Mouse (Mus musculus) heart, embryonic 13.5 days (tissue): ENCODE measurements at regions not wholly inside any gene's neighbourhood (a gene's known extent, or its start where the extent isn't known, plus 50 kb on each side); places are given as distances from the start of the nearest gene placed in this dataset.

ENCODE experiments used
- ATAC-seq: fragments of 200-750 bp; cut with Nextera tagmentation; 2 replicates; pipeline ENCODE4 v1.8.0; 2017; ENCODE audit warnings: moderate TSS enrichment; ENCODE audit not compliant: insufficient number of reproducible peaks, low FRiP score, low TSS enrichment; ENCODE audit errors: extremely low read depth
- H3K27ac ChIP-seq: fragments of 300-500 bp; sonication (generic); replicated peaks from 2 replicates; pipeline ENCODE4 v1.5.1; 2015; ENCODE audit warnings: moderate library complexity, mild to moderate bottlenecking, inconsistent platforms
- H3K27me3 ChIP-seq: fragments of 300-500 bp; sonication (generic); replicated peaks from 2 replicates; pipeline ENCODE4 v1.6.1; 2015; ENCODE audit warnings: mild to moderate bottlenecking, inconsistent platforms
- H3K36me3 ChIP-seq: fragments of 300-500 bp; sonication (generic); 2 replicates; pipeline ENCODE4 v1.6.1; 2015; ENCODE audit warnings: mild to moderate bottlenecking, inconsistent platforms
- H3K4me1 ChIP-seq: fragments of 300-500 bp; sonication (generic); 2 replicates; pipeline ENCODE4 v1.6.1; 2015; ENCODE audit warnings: inconsistent platforms
- H3K4me2 ChIP-seq: fragments of 300-500 bp; sonication (generic); 2 replicates; pipeline ENCODE4 v1.6.1; 2015; ENCODE audit warnings: inconsistent platforms, mild to moderate bottlenecking, moderate library complexity
- H3K4me3 ChIP-seq: fragments of 300-500 bp; sonication (generic); 2 replicates; pipeline ENCODE4 v1.5.1; 2015; ENCODE audit warnings: moderate library complexity, mild to moderate bottlenecking, inconsistent platforms
- H3K9ac ChIP-seq: fragments of 300-500 bp; sonication (generic); 2 replicates; pipeline ENCODE4 v1.6.1; 2015; ENCODE audit warnings: inconsistent platforms, mild to moderate bottlenecking, moderate library complexity
- H3K9me3 ChIP-seq: fragments of 300-500 bp; sonication (generic); 2 replicates; pipeline ENCODE4 v1.6.1; 2016; ENCODE audit warnings: inconsistent platforms
- WGBS: fragments of 180-500 bp; shearing (Covaris S2); methylation state at CpG from one replicate; pipeline ENCODE4 v1.1.7; 2015; ENCODE audit warnings: mixed read lengths; 5-methylcytosine and 5-hydroxymethylcytosine counted together

DNA sequence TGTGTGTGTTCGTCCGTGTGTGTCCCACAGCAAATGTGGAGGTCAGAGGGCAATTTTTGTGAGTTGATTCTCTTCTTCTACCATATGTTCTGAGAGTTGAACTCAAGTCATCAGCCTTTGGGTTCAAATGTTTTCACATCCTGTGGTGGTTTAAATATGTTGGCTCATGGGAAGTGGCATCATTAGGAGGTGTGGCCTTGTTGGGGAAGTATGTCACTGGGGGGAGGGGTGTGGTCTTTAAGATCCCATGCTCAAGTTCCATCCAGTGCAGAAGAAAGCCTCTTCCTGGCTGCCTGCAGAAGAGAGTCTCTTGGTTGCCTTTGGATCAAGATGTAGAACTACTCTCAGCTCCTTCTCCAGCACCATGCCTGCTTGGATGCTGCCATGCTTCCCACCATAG lies 78.1 kb downstream of the Cd24a start:
- Histone ChIP-seq H3K27ac (no peak overlapping the region), H3K36me3 (no peaks in the 10 kb centered on the region), H3K4me3 (no peak overlapping the region), H3K4me1 (peaks cover 26% of the 10 kb centered on the region), H3K4me2 (no peak overlapping the region), H3K27me3 (no peaks in the 10 kb centered on the region), H3K9me3 (no peaks in the 10 kb centered on the region), H3K9ac (no peak overlapping the region)
- no peak for ATAC-seq
- WGBS: 65% methylated on average over 2 of the region's 2 CpGs

GRCm38 (mm10) chr10:43657501-43658225 lies 79.6 kb downstream of the Cd24a start:
- no peak for ATAC-seq
- H3K4me1 ChIP-seq: peaks cover 26% of the 10 kb centered on the region
- H3K27me3 ChIP-seq: no peaks in the 10 kb centered on the region
- H3K27ac ChIP-seq: no peak overlapping the region
- no peak overlapping the region for H3K4me2 ChIP-seq
- H3K4me3 ChIP-seq: no peak overlapping the region
- no peak overlapping the region for H3K9ac ChIP-seq
- 58% methylated on average over 8 of the region's 8 CpGs for WGBS
- no peaks in the 10 kb centered on the region for H3K9me3 ChIP-seq
- no peaks in the 10 kb centered on the region for H3K36me3 ChIP-seq

GRCm38 (mm10) chr10:43658226-43658593 lies 80.1 kb downstream of the Cd24a start:
- Histone ChIP-seq H3K36me3 (no peaks in the 10 kb centered on the region), H3K4me1 (peaks cover 26% of the 10 kb centered on the region), H3K9me3 (no peaks in the 10 kb centered on the region), H3K9ac (no peak overlapping the region), H3K4me2 (no peak overlapping the region), H3K27ac (no peak overlapping the region), H3K27me3 (no peaks in the 10 kb centered on the region), H3K4me3 (no peak overlapping the region)
- 65% methylated on average over 1 of the region's 1 CpGs for WGBS
- ATAC-seq: no peak

- no peak overlapping the region for H3K4me2 ChIP-seq
- no peak for ATAC-seq
- 47% methylated on average over 4 of the region's 4 CpGs for WGBS
- no peak overlapping the region for H3K4me3 ChIP-seq
- H3K27ac ChIP-seq: no peak overlapping the region
- no peak overlapping the region for H3K9ac ChIP-seq
- H3K9me3 ChIP-seq: no peaks in the 10 kb centered on the region
- H3K36me3 ChIP-seq: no peaks in the 10 kb centered on the region
- H3K4me1 ChIP-seq: peaks cover 22% of the 10 kb centered on the region
- H3K27me3 ChIP-seq: 0 out of 2 replicates have a peak, but pooled peaks cover 11% of the 10 kb centered on the region
Observed at GRCm38 (mm10) chr10:43664844-43665243, 86.8 kb downstream of the Cd24a start.

GRCm38 (mm10) chr10:43666262-43667085 lies 88.4 kb downstream of the Cd24a start:
- Histone ChIP-seq H3K36me3 (no peaks in the 10 kb centered on the region), H3K27ac (no peak overlapping the region), H3K27me3 (0 out of 2 replicates have a peak, but pooled peaks cover 11% of the 10 kb centered on the region), H3K4me2 (peak overlapping the region; percentile 62), H3K4me3 (peak overlapping the region; percentile 33), H3K4me1 (peaks cover 22% of the 10 kb centered on the region), H3K9me3 (no peaks in the 10 kb centered on the region), H3K9ac (peak overlapping the region; percentile 3; the same call in 1 of the 2 replicates)
- no peak for ATAC-seq
- 62% methylated on average over 9 of the region's 9 CpGs for WGBS

GRCm38 (mm10) chr10:43667086-43667690 lies 89.1 kb downstream of the Cd24a start:
- H3K9me3 ChIP-seq: no peaks in the 10 kb centered on the region
- H3K36me3 ChIP-seq: no peaks in the 10 kb centered on the region
- peaks cover 22% of the 10 kb centered on the region for H3K4me1 ChIP-seq
- peak overlapping the region; percentile 33 for H3K4me3 ChIP-seq
- no peak overlapping the region for H3K27ac ChIP-seq
- no peak for ATAC-seq
- H3K27me3 ChIP-seq: 0 out of 2 replicates have a peak, but pooled peaks cover 11% of the 10 kb centered on the region
- H3K9ac ChIP-seq: peak overlapping the region; percentile 3; the same call in 1 of the 2 replicates
- 51% methylated on average over 25 of the region's 25 CpGs for WGBS
- peak overlapping the region; percentile 62 for H3K4me2 ChIP-seq

GRCm38 (mm10) chr10:43667732-43668247 lies 89.7 kb downstream of the Cd24a start:
- ATAC-seq: no peak
- H3K4me3 ChIP-seq: peak overlapping the region; percentile 33
- H3K4me1 ChIP-seq: peaks cover 22% of the 10 kb centered on the region
- H3K27me3 ChIP-seq: 0 out of 2 replicates have a peak, but pooled peaks cover 11% of the 10 kb centered on the region
- no peak overlapping the region for H3K9ac ChIP-seq
- H3K9me3 ChIP-seq: no peaks in the 10 kb centered on the region
- WGBS: 54% methylated on average over 11 of the region's 11 CpGs
- peak overlapping the region; percentile 62 for H3K4me2 ChIP-seq
- no peaks in the 10 kb centered on the region for H3K36me3 ChIP-seq
- H3K27ac ChIP-seq: no peak overlapping the region

GRCm38 (mm10) chr10:43669471-43669870 lies 91.4 kb downstream of the Cd24a start:
- H3K27ac ChIP-seq: no peak overlapping the region
- ATAC-seq: no peak
- no peaks in the 10 kb centered on the region for H3K9me3 ChIP-seq
- WGBS: 41% methylated on average over 5 of the region's 5 CpGs
- H3K27me3 ChIP-seq: 0 out of 2 replicates have a peak, but pooled peaks cover 11% of the 10 kb centered on the region
- no peak overlapping the region for H3K4me2 ChIP-seq
- no peaks in the 10 kb centered on the region for H3K36me3 ChIP-seq
- H3K4me3 ChIP-seq: no peak overlapping the region
- no peak overlapping the region for H3K9ac ChIP-seq
- H3K4me1 ChIP-seq: peaks cover 22% of the 10 kb centered on the region

DNA sequence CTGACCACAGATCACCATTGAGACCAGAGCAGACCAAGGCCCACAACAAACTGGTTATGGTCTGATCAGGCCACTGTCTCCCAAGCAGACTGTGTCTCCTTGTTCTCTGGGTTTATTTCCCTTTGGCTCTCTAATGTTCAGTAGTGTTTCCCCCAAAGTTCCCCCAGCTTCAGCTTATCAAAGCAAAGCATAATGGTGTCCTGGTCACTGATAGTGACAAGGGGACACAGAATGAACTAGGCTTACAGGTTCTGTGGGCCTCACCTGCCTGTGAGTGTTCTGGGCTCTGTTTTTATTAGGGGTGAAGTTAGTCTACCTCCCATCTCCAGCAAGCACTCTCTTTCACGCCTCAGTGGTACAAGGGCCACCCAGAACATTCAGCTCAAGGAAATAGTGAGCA lies 92.7 kb downstream of the Cd24a start:
- 83% methylated on average over 1 of the region's 1 CpGs for WGBS
- no peak overlapping the region for H3K4me2 ChIP-seq
- no peak for ATAC-seq

DNA sequence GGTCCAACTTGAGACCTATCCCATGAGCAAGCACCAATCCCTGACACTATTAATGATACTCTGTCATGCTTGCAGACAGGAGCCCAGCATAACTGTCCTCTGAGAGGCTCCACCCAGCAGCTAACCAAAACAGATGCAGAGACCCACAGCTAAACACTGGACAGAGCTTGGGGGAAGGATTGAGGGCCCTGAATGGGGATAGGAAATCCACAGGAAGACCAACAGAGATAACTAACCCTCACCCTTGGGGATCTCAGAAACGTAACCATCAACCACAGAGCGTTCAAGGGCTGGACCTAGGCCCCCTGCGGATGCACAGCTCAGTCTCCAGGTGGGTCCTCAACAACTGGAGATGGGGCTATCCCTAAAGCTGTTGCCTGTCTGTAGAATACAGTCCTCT lies 93.7 kb downstream of the Cd24a start:
- no peak overlapping the region for H3K4me3 ChIP-seq
- H3K27me3 ChIP-seq: 0 out of 2 replicates have a peak, but pooled peaks cover 9% of the 10 kb centered on the region
- no peaks in the 10 kb centered on the region for H3K9me3 ChIP-seq
- H3K27ac ChIP-seq: no peak overlapping the region
- ATAC-seq: no peak
- no peak overlapping the region for H3K9ac ChIP-seq
- no peak overlapping the region for H3K4me2 ChIP-seq
- 50% methylated on average over 3 of the region's 3 CpGs for WGBS
- H3K4me1 ChIP-seq: 0 out of 2 replicates have a peak, but pooled peaks cover 5% of the 10 kb centered on the region
- H3K36me3 ChIP-seq: no peaks in the 10 kb centered on the region

More for the DNA sequence above, 92.7 kb downstream of the Cd24a start:
- 0 out of 2 replicates have a peak, but pooled peaks cover 11% of the 10 kb centered on the region for H3K27me3 ChIP-seq
- peaks cover 15% of the 10 kb centered on the region for H3K4me1 ChIP-seq
- H3K4me3 ChIP-seq: no peak overlapping the region
- H3K9me3 ChIP-seq: no peaks in the 10 kb centered on the region
- H3K27ac ChIP-seq: no peak overlapping the region
- H3K9ac ChIP-seq: no peak overlapping the region
- no peaks in the 10 kb centered on the region for H3K36me3 ChIP-seq

- Histone ChIP-seq H3K27ac (no peak overlapping the region), H3K4me2 (no peak overlapping the region), H3K9ac (no peak overlapping the region), H3K27me3 (0 out of 2 replicates have a peak, but pooled peaks cover 3% of the 10 kb centered on the region), H3K4me1 (no peaks in the 10 kb centered on the region), H3K9me3 (no peaks in the 10 kb centered on the region), H3K4me3 (no peak overlapping the region), H3K36me3 (no peaks in the 10 kb centered on the region)
- 46% methylated on average over 6 of the region's 6 CpGs for WGBS
- no peak for ATAC-seq
Observed at GRCm38 (mm10) chr10:43672490-43672889, 94.4 kb downstream of the Cd24a start.
